Mouse (Mus musculus): Measurements from ENCODE around the gene Tacr1. TPM values are rescaled to one million over a fixed set of nuclear protein-coding genes. Genes with fewer than 3 reads are reported as not detected.

Tacr1 gene
- total RNA-seq, 4 experiments from 2014 or later: not detected

- DNase-seq (ENCODE audit: low spot score): no peak
These were observed 123.2 kb downstream of the Tacr1 start for GRCm38 (mm10) chr6:82525107-82525867.

GRCm38 (mm10) chr6:82528631-82529030, 126.5 kb downstream of the Tacr1 start:
- no peak for DNase-seq (ENCODE audit: low spot score)

GRCm38 (mm10) chr6:82536641-82537040, 134.5 kb downstream of the Tacr1 start:
- no peak for DNase-seq (ENCODE audit: low spot score)

GRCm38 (mm10) chr6:82549270-82549669, 147.1 kb downstream of the Tacr1 start:
- no peak for DNase-seq (ENCODE audit: low spot score)

GRCm38 (mm10) chr6:82575445-82575844, 173.3 kb downstream of the Tacr1 start:
- no peak for DNase-seq (ENCODE audit: low spot score)

GRCm38 (mm10) chr6:82585396-82585795, 183.3 kb downstream of the Tacr1 start:
- DNase-seq (ENCODE audit: low spot score): no peak

- DNase-seq (ENCODE audit: low spot score): peak; percentile 13
These were observed 187.3 kb downstream of the Tacr1 start for GRCm38 (mm10) chr6:82589387-82589786.

GRCm38 (mm10) chr6:82595461-82596090, 193.4 kb downstream of the Tacr1 start:
- no peak for DNase-seq (ENCODE audit: low spot score)

GRCm38 (mm10) chr6:82603228-82603627, 201.1 kb downstream of the Tacr1 start:
- no peak for DNase-seq (ENCODE audit: low spot score)

- no peak for DNase-seq (ENCODE audit: low spot score)
These were observed 201.5 kb downstream of the Tacr1 start for GRCm38 (mm10) chr6:82603665-82604064.

GRCm38 (mm10) chr6:82604791-82605190, 202.7 kb downstream of the Tacr1 start:
- DNase-seq (ENCODE audit: low spot score): no peak

- DNase-seq (ENCODE audit: low spot score): no peak
These were observed 206.6 kb downstream of the Tacr1 start for GRCm38 (mm10) chr6:82608756-82609155.

- DNase-seq (ENCODE audit: low spot score): no peak
These were observed 207.3 kb downstream of the Tacr1 start for GRCm38 (mm10) chr6:82609339-82609926.
